Mouse (Mus musculus): ENCODE measurements around the gene Trpv2. TPM values are rescaled to one million over a fixed set of nuclear protein-coding genes. Genes with fewer than 3 reads are reported as not detected.

The Trpv2 gene
- polyA plus RNA-seq, 1 experiment = 22.0 TPM

DNA sequence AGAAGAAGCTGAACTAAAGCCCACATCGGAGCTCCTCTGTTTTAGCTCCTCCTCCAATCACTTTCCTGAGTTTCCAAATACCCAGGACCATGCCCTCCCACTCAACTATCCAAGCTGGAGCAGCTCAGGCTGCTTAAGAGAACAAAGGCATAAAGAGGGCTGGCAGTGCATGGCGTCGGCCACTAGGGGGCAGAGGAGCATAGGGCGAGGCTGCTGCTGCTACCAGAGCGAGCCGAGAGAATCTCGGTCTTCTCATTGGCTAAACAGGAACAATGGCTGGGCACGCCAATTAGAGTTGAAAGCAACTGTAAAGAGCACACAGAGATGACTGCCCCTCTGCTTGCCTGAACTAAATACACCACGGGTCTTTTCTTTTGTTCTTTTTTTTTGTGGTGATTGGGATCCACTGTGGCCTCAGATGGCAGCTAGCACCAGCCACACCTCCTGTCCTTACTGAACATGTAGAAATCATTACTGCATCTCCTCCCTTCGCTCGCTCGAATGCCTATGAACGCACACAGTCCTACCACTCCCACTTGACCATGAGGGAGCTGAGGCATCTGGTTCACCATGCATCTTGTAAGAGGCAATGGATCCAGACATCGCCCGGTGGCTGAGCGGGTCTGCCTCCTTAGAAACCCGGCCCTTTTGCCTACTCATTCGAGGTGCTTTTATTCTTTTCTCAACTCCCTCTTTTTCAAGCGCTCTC, 39.5 kb downstream of the Trpv2 start:
- H3K4me1 ChIP-seq (ENCODE audit: control insufficient read depth, insufficient read depth, low read length) = peaks cover 11% of the 10 kb centered on the region
- DNase-seq = peak; percentile 87 to 93
- H3K27me3 ChIP-seq (ENCODE audit: control insufficient read depth, insufficient read depth, low read length) = no peaks in the 10 kb centered on the region
- no peak overlapping the region for H3K27ac ChIP-seq (ENCODE audit: insufficient read depth, low read length)
- H3K4me3 ChIP-seq (replicated peaks; ENCODE audit: insufficient read depth, low read depth, low read length) = peak overlapping the region; percentile 32
- 9% methylated on average over 19 of the region's 19 CpGs for WGBS
- TF ChIP-seq CTCF (IDR thresholded peaks at IDR 0.05; ENCODE audit: borderline replicate concordance, insufficient read depth, low read depth, low read length) = peak; percentile 99
- TF ChIP-seq POLR2A (IDR thresholded peaks at IDR 0.05; ENCODE audit: borderline replicate concordance, insufficient read depth, low read length) = no peak

DNA sequence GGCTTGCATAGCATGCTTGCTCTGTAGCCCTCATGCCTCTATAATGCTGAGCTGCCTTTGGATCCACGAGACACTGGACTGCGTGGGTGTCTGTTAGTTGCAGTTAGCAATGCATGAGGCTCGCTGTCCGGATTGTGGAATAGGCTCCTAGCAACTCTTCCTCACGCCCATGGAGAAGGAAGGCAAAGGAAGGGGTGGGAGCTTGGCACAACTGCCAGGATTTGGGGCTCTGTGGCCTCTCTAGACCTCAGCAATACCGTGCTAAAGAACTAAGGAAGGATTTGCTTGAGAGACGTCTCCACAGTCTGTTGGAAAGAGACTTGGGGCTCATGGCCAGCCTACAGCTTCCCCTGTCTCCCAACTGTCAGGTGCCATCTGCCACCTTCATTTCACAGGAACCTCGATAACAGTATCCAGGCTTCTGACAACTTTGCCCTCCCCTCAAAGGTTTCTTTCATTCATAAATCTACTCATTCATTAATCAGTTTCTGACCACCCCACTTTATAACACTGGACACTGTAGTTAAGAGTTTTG, 40.7 kb downstream of the Trpv2 start:
- DNase-seq = no peak
- TF ChIP-seq CTCF (IDR thresholded peaks at IDR 0.05; ENCODE audit: borderline replicate concordance, insufficient read depth, low read depth, low read length) = no peak
- Histone ChIP-seq H3K27me3 (ENCODE audit: control insufficient read depth, insufficient read depth, low read length) (no peaks in the 10 kb centered on the region), H3K27ac (ENCODE audit: insufficient read depth, low read length) (no peak overlapping the region), H3K4me3 (replicated peaks; ENCODE audit: insufficient read depth, low read depth, low read length) (no peak overlapping the region), H3K4me1 (ENCODE audit: control insufficient read depth, insufficient read depth, low read length) (peaks cover 11% of the 10 kb centered on the region)
- WGBS = 9% methylated on average over 8 of the region's 8 CpGs

DNA sequence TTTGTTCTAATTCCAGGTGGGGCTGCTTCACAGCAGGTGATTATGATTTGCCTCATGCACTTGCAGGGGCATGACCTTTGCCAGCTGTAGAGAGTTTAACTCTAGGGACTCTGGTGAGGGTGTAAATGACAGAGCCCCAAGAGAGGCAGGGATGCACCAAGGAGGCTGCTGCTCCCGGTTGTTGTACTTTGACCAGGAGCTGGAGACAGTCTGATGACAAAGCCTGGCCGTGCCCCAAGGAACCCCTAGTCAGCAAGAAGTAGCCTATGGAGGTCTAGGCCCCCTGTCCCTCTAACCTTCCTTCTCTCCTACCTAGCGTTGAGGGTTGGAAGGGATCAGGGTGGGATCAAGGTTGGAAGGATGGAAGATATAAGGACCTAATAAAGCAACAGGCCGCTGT, 41.2 kb downstream of the Trpv2 start:
- Histone ChIP-seq H3K4me1 (ENCODE audit: control insufficient read depth, insufficient read depth, low read length) (peaks cover 11% of the 10 kb centered on the region), H3K4me3 (replicated peaks; ENCODE audit: insufficient read depth, low read depth, low read length) (no peak overlapping the region), H3K27ac (ENCODE audit: insufficient read depth, low read length) (no peak overlapping the region), H3K27me3 (ENCODE audit: control insufficient read depth, insufficient read depth, low read length) (no peaks in the 10 kb centered on the region)
- WGBS = 84% methylated on average over 4 of the region's 4 CpGs
- no peak for DNase-seq
- no peak for TF ChIP-seq POLR2A (IDR thresholded peaks at IDR 0.05; ENCODE audit: borderline replicate concordance, insufficient read depth, low read length)

DNA sequence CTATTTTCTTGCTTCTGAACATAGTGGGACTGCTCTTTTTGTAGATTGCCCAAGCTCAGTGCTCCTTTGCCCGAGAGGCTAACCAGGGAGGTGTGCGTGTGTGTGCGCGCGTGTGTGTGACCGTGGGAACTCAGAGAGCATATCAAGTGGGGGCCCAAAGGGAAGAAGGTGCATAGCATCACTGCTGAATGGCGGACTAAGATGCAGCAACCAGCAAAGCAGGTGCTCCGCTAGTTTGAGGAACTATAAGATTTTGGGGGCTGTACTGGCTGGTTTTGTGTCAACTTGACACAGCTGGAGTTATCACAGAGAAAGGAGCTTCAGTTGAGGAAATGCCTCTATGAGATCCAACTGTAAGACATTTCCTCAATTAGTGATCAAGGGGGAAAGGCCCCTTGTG, 46.8 kb downstream of the Trpv2 start:
- no peak overlapping the region for H3K4me3 ChIP-seq (replicated peaks; ENCODE audit: insufficient read depth, low read depth, low read length)
- WGBS = 95% methylated on average over 8 of the region's 8 CpGs
- TF ChIP-seq CTCF (IDR thresholded peaks at IDR 0.05; ENCODE audit: borderline replicate concordance, insufficient read depth, low read depth, low read length) (no peak), POLR2A (IDR thresholded peaks at IDR 0.05; ENCODE audit: borderline replicate concordance, insufficient read depth, low read length) (no peak)
- DNase-seq = no peak
- H3K27me3 ChIP-seq (ENCODE audit: control insufficient read depth, insufficient read depth, low read length) = no peaks in the 10 kb centered on the region
- H3K4me1 ChIP-seq (ENCODE audit: control insufficient read depth, insufficient read depth, low read length) = no peaks in the 10 kb centered on the region
- H3K27ac ChIP-seq (ENCODE audit: insufficient read depth, low read length) = no peak overlapping the region

DNA sequence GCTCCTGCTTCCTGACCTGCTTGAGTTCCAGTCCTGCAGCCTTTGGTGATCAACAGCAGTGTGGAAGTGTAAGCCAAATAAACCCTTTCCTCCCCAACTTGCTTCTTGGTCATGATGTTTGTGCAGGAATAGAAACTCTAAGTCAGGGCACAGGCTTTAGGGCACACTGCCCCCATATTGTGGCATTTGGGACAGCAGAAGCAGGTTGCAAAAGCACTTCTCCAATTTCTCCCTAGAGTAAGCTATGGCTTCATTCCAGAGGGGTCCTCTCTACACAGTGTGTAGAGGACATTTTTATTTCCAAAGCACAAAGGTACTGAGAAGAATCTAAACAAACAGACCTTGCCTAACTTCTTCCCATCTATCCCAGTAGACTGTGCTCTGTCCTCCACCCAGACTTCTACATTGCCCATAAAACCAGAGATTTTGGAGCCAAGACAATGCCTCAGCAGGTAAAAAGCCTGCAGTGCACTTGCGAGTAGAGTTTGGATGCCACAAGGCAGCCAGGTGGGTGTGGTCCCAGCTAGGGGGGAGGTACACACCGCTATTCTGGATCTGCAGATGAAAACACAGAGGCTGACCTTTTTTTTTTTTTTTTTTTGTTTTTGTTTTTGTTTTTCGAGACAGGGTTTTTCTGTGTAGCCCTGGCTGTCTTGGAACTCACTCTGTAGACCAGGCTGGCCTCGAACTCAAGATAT, 47.4 kb downstream of the Trpv2 start:
- WGBS = 74% methylated on average over 4 of the region's 4 CpGs
- no peak for DNase-seq
- Histone ChIP-seq H3K4me1 (ENCODE audit: control insufficient read depth, insufficient read depth, low read length) (no peaks in the 10 kb centered on the region), H3K4me3 (replicated peaks; ENCODE audit: insufficient read depth, low read depth, low read length) (no peak overlapping the region), H3K27ac (ENCODE audit: insufficient read depth, low read length) (no peak overlapping the region), H3K27me3 (ENCODE audit: control insufficient read depth, insufficient read depth, low read length) (no peaks in the 10 kb centered on the region)
- TF ChIP-seq POLR2A (IDR thresholded peaks at IDR 0.05; ENCODE audit: borderline replicate concordance, insufficient read depth, low read length) = no peak

DNA sequence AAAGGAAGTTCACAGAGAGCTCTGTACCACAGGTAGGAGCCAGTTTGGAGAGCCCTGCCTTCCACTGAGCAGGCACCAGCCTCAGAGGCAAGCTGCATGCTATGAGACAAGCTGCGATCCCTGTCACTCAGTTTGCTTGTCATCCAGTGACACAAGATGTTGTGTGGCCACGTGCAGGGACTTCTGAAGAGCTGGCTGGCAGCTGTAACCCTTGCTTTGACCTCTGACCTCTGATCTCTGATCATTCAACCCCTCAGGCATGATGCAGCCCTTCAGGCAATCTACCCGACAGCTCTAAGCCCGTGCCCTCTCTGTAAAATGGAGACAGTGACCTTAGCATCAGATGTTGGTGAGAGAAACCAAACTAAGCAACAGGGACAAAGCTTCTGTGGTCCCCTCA, 48.6 kb downstream of the Trpv2 start:
- no peaks in the 10 kb centered on the region for H3K4me1 ChIP-seq (ENCODE audit: control insufficient read depth, insufficient read depth, low read length)
- DNase-seq = no peak
- no peak overlapping the region for H3K4me3 ChIP-seq (replicated peaks; ENCODE audit: insufficient read depth, low read depth, low read length)
- H3K27me3 ChIP-seq (ENCODE audit: control insufficient read depth, insufficient read depth, low read length) = no peaks in the 10 kb centered on the region
- no peak overlapping the region for H3K27ac ChIP-seq (ENCODE audit: insufficient read depth, low read length)
- WGBS = 78% methylated on average over 4 of the region's 4 CpGs
- TF ChIP-seq POLR2A (IDR thresholded peaks at IDR 0.05; ENCODE audit: borderline replicate concordance, insufficient read depth, low read length) (no peak), CTCF (IDR thresholded peaks at IDR 0.05; ENCODE audit: borderline replicate concordance, insufficient read depth, low read depth, low read length) (no peak)

DNA sequence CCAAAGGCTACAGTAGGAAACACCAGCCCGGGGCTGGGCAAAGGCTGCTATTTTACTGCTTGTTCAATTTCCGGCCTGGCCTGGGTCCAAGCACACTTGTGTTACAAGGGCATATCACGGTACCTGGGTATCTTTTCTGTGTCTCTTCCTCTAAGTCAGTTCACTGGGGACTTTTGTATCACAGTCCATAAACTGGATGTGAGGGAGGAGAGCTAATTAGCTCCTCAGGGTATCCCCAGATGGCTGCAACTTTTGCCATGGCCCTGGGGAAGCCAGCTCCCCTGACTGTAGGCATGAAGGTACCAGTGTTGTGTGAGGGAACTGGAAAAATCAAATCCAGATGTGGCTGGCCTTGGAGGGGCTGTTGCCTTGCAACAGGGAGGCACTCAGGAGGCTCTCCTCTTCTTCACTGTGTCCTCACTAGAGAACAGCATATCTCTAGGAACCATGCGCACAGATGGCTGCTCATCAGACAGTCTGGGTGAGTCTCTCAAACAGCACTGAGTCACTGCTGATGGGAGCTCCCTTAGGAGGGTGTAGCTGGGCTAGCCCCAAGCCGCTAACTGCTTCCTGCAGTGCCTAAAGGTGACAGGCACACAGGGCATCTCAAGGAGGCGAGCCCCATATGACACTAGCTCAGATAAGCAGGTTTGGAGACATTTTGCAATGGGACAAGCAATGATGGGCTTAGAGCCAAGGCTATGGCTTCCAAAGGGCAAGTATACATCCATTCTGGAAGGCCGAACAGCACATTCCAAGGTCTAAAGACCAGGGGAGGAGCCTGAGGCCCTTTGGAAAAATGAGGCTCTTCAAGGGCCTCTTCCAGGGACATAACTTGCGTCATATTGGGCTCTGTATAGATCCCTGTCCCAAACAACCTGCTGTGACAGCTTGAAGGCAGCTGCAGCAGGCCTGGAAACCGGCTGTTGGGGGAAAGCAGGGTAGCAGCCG, 50.3 kb downstream of the Trpv2 start:
- Histone ChIP-seq H3K4me3 (replicated peaks; ENCODE audit: insufficient read depth, low read depth, low read length) (no peak overlapping the region), H3K4me1 (ENCODE audit: control insufficient read depth, insufficient read depth, low read length) (no peaks in the 10 kb centered on the region), H3K27me3 (ENCODE audit: control insufficient read depth, insufficient read depth, low read length) (no peaks in the 10 kb centered on the region), H3K27ac (ENCODE audit: insufficient read depth, low read length) (no peak overlapping the region)
- DNase-seq = no peak
- TF ChIP-seq POLR2A (IDR thresholded peaks at IDR 0.05; ENCODE audit: borderline replicate concordance, insufficient read depth, low read length) (no peak), CTCF (IDR thresholded peaks at IDR 0.05; ENCODE audit: borderline replicate concordance, insufficient read depth, low read depth, low read length) (no peak)
- 59% methylated on average over 10 of the region's 10 CpGs for WGBS

All from cerebellum, adult 2 months (tissue).